Mouse (Mus musculus): ENCODE measurements around the gene Cdkn2d.

DNA sequence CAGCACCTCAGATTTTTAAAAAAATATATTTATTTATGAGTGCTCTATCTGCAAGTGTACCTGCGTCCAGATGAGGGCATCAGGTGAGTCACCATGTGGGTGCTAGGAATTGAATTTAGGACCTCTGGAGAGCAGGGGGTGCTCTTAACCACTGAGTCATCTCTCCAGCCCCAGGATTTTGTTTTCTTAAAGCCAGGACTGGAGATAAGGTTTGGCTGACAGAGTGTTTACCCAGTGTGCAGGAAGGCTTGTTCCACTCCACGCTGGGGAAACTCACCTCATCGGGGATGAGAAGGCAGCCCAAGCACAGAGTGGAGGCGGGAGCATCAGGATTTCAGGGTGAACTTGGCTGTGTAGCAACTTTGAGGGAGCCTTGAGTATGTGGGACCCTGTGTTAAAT lies 49.2 kb upstream of the Cdkn2d start:
- TF ChIP-seq CTCF (IDR thresholded peaks at IDR 0.05; ENCODE audit: low read depth) (no peak), EP300 (IDR thresholded peaks at IDR 0.05; ENCODE audit: low read depth) (no peak)

Data from liver, embryonic 14.5 days (tissue).